Mouse (Mus musculus) bone marrow, adult 2 months (tissue): ENCODE measurements around the gene Ccdc88b. TPM values are rescaled to one million over a fixed set of nuclear protein-coding genes. Genes with fewer than 3 reads are reported as not detected.

ENCODE experiments used
- H3K27ac ChIP-seq: fragments of 200-500 bp; 2 replicates; pipeline ENCODE4 v1.5.1; 2012; ENCODE audit warnings: low read depth, mild to moderate bottlenecking, control low read depth, inconsistent platforms, low read length; ENCODE audit not compliant: control insufficient read depth, poor library complexity, insufficient read depth
- H3K4me1 ChIP-seq: fragments of 200-500 bp; 2 replicates; pipeline ENCODE4 v1.6.1; 2011; ENCODE audit warnings: low read length; ENCODE audit not compliant: control insufficient read depth, insufficient read depth
- H3K4me3 ChIP-seq: fragments of 200-500 bp; replicated peaks from 2 replicates; pipeline ENCODE3; 2011; ENCODE audit warnings: mild to moderate bottlenecking, low read depth, low read length, control low read depth; ENCODE audit not compliant: control insufficient read depth
- CTCF ChIP-seq: fragments of 200-500 bp; IDR thresholded peaks from 2 replicates; pipeline ENCODE4 v1.5.1; 2011; ENCODE audit warnings: low read length, control low read depth; ENCODE audit not compliant: control insufficient read depth, insufficient read depth
- POLR2A ChIP-seq: fragments of 200-500 bp; IDR thresholded peaks from 2 replicates; pipeline ENCODE4 v1.6.1; 2011; ENCODE audit warnings: low read depth, mild to moderate bottlenecking, control low read depth, low read length, borderline replicate concordance; ENCODE audit not compliant: control insufficient read depth
- WGBS: fragments of 180-500 bp; shearing (Covaris S2); methylation state at CpG from one replicate; pipeline ENCODE4 v1.1.7; 2018; 5-methylcytosine and 5-hydroxymethylcytosine counted together
- polyA plus RNA-seq: library from polyadenylated mRNA; stranded (reverse); fragments of >200 nt; gene quantifications from 2 replicates; pipeline ENCODE4 v1.2.4, GENCODE M21; 2011; ENCODE audit warnings: low replicate concordance; ENCODE audit not compliant: missing spikeins, insufficient read depth, insufficient read length

Gene Ccdc88b
- polyA plus RNA-seq, 1 experiment: 66.6 TPM

DNA sequence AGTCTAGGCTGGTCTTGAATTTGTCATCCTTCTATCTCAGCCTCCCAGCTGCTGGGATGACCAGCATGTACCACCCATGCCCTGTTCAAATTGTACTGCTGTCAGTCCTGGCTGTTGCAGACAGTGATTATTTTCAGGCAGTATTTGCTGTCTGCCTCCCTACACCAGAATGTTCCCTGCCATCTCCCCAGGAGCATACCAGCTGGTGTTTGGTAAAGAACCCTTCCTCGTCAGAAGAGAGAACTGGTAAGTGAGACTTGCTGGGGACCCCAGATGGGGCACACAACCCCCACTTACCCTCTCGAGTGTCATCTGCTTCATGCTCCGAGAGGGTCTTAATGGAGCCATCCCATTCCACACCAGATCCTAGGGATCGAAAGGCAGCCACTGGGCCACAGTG is 12.0 kb downstream of the Ccdc88b start:
- no peaks in the 10 kb centered on the region for H3K4me1 ChIP-seq
- no peak overlapping the region for H3K4me3 ChIP-seq
- no peak for TF ChIP-seq POLR2A
- no peak for TF ChIP-seq CTCF
- WGBS: 82% methylated on average over 4 of the region's 4 CpGs
- H3K27ac ChIP-seq: no peak overlapping the region

DNA sequence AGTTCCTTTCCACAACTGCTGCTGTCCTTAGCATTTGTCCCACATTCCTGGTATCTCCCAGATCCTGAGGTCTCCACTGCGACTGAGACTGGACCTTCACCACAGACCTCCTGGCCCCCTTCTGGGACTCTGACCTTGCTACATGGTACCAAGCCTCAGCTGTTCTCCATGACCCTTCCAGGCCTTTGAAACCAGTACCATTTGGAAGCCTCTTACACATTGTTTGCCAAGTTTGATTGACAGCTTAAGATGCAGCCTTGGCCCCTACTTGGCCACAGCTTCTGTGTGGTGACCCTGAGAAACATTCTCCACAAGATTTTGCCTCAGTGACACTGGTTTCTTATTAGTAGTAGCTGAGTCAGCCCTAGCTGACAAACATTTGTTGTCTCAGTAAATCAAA is 15.7 kb downstream of the Ccdc88b start:
- WGBS: 83% methylated on average over 1 of the region's 1 CpGs
- no peak overlapping the region for H3K4me3 ChIP-seq
- H3K4me1 ChIP-seq: peaks cover 2% of the 10 kb centered on the region
- TF ChIP-seq CTCF (no peak), POLR2A (no peak)
- H3K27ac ChIP-seq: no peak overlapping the region

DNA sequence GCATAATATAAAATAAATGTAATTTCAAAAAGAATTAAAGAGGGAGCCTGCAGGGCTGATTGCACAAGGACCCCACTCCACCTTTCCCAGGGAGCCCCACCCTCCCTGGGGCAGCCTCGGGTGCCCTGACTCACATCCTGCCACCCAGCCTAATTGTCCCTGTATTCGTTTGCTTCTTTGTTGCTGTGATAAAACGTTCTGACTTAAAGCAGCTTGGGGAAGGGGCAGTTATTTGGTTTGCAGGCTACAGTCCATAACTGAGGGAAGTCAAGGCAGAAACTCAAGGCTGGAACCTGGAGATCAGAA is 16.8 kb downstream of the Ccdc88b start:
- no peak for TF ChIP-seq POLR2A
- TF ChIP-seq CTCF: no peak
- H3K4me1 ChIP-seq: peaks cover 2% of the 10 kb centered on the region
- H3K27ac ChIP-seq: no peak overlapping the region
- no peak overlapping the region for H3K4me3 ChIP-seq
- WGBS: 0% methylated on average over 3 of the region's 3 CpGs

DNA sequence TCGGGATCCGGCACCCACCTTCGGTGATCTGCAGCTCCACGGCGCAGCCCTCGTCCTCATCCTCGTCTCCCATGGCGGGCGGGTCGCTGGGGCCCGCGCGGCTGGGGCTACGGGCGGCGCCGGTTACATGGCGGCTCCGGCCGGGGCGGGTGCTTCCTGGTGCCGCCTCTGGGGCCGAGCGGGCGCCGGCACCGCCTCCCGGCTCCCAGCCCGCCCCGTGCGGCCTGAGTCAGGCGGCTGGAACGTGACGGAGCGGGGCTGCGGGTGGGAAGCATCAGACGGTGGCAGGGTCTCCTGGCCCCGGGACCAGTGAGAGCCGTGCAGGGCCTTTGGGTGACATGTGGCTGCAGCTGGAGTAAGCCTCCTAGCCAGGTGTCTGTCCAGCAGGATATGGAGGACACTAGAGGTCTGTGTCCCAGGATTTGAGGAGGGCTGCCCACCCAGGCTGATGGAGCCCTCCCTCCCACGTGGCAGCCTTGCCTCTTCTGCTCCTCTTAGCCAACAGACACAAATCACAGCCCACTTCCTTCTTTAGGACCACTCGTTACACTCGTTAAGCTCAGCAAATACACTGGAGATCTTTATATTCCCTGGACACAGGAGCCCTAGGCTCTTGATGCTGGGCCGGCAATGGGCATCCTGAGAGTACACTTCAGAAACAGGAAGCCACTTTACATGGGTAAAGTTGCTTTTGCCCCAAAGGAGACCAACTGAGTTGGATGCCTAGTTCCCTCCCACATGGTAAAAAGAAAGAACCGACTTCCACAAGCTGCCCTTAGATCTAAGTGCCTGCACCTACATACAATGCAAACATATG is 17.3 kb downstream of the Ccdc88b start, which contains the start of gene Rps6ka4:
TSS of gene Rps6ka4 (minus strand) at position 162 of the 817 bp plus-strand sequence.
- H3K4me1 ChIP-seq: peaks cover 2% of the 10 kb centered on the region
- H3K27ac ChIP-seq: peak within 1 kb of the TSS; percentile 30; the same call in 1 of the 2 replicates
- peak within 1 kb of the TSS; percentile 89 for H3K4me3 ChIP-seq
- under 1% methylated on average over 44 of the region's 44 CpGs for WGBS
- TF ChIP-seq POLR2A (peak; percentile 5; the same call in 1 of the 2 replicates), CTCF (no peak)

DNA sequence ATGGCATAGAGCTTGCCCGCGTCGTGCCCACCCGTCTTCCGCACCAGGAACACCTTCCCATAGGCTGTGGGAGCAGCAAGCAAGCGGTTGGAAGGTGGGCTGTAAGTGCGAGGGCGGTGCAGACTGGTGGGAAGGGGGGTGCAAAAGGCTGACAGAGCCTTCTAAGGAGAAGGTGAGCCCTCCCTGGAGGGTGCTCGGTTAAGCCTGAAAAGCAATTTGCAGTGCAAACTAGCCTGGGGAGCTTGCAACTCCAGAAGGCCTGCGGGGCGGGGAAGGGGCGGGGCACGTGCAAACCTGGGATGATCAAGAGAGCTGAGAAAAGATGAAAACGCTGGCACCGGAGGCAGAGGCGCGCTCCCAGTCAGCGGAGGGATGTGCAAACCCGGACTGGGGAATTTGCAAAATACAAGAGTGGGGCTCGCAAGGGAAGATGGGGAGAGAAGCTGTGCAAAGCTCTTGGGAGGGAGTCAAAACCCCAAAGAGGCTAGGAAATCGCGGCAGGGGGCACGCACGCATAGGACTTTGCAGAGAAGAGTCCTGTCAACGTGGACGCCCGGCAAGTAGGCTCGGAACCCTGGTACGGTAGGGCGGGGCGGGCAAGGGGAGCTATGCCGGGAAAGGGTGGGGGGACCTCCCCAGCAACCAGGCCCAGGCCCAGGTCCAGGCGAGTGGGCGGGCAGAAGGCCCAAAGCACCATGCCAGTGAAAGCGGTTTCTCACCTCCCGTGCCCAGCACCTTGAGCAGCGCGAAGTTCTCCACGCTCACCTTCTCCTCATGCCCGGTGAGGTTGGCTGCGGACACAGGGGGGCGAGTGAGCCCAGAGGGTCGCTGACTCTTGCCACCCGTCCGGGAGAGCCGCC is 18.2 kb downstream of the Ccdc88b start:
- WGBS: 15% methylated on average over 46 of the region's 46 CpGs
- no peak for TF ChIP-seq CTCF
- TF ChIP-seq POLR2A: 0 out of 2 replicates have a peak, but pooled peaks have one; percentile 33
- Histone ChIP-seq H3K4me3 (peak overlapping the region; percentile 89), H3K27ac (peak overlapping the region; percentile 23; the same call in 1 of the 2 replicates), H3K4me1 (peaks cover 2% of the 10 kb centered on the region)

DNA sequence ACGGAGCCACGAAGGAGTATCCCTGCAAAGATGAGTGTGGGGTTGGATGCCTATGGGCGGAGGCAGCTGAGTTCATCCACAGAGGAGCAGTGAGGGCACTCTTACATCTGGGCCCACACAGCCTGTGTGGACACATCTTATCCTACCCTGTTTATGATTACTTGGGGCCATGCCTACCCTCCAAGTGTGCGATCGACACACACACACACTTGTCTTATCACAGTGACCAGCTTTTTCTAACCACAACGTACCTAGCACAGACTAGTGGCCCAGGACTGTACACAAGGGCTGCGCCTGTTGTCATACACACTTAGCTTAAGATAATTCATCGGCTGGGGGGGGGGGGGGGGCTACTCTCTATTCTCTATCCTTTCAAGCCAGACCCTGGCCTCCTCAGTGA is 25.6 kb downstream of the Ccdc88b start:
- no peak overlapping the region for H3K4me3 ChIP-seq
- 67% methylated on average over 8 of the region's 8 CpGs for WGBS
- H3K4me1 ChIP-seq: no peaks in the 10 kb centered on the region
- no peak overlapping the region for H3K27ac ChIP-seq
- TF ChIP-seq CTCF (no peak), POLR2A (no peak)

DNA sequence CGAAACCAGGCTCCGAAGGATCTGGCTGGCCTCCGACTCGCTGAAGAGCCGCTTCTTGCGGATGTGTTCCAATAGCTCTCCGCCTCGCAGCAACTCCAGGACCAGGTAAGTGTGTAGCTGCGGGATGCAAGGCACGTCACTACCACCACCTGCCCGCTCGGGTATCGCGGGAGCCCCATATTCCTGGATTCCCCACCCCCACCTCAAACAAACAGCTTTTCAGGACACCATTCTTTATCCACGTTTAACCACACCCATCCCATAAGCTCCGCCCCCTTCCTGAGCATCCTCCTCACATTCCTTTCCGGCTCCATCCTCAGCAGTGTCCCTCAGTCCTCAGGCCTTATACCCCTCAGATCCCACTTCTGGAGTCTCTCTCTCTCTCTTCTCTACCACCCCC is 26.7 kb downstream of the Ccdc88b start:
- 94% methylated on average over 17 of the region's 17 CpGs for WGBS
- H3K4me1 ChIP-seq: no peaks in the 10 kb centered on the region
- no peak overlapping the region for H3K4me3 ChIP-seq
- TF ChIP-seq POLR2A (no peak), CTCF (no peak)
- no peak overlapping the region for H3K27ac ChIP-seq

DNA sequence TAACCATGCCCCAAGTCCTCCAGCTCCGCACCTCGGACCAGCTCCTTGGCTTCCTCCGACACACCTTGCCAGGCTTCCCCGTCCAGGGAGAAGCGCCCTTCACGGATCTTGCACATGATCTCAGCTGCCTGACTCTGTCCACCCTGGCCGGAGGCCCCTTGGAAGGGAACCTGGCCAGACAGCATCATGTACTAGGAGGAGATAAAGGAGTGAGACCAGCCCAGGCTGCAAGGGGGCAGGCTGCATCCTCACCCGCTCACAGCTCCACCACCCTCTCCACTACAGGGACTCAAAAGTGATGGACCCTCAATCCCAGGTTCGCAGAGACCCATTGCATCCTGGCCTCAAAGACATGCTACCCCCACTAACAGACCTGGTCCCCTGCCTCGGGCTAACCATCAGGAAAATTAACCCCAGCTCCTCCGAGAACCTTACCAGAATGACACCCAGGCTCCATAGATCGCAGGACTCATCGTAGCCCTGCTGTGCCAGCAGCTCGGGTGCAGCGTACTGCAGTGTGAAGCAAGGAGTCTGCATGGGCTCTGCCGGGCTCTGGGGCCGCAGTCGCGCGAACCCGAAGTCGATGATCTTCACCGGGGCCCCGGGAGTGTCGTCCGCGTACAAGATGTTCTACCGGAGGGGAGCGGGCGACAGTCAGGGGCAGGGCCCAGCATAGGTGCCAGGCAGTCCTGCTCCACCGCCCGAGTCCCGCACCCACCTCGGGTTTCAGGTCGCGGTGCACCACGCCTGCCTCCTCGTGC is 27.3 kb downstream of the Ccdc88b start:
- H3K27ac ChIP-seq: no peak overlapping the region
- H3K4me1 ChIP-seq: no peaks in the 10 kb centered on the region
- WGBS: 91% methylated on average over 38 of the region's 38 CpGs
- no peak overlapping the region for H3K4me3 ChIP-seq
- TF ChIP-seq POLR2A (0 out of 2 replicates have a peak, but pooled peaks have one; percentile 4), CTCF (no peak)
